Mouse (Mus musculus) B cell, adult 2 months (primary cell): ENCODE data around the gene Casp14.
"Not testable (repeated sequence)": the region's sequence is repeated elsewhere in the genome, so short reads cannot be mapped to it uniquely, and the experiment has no call there.

Experiments used
- DNase-seq, 2 experiments: peaks; one replicate each; pipeline ENCODE4 v3.0.0; 2022

Casp14 gene

GRCm38 (mm10) chr10:78718056-78718455, at the start of gene Casp14:
Casp14 (minus strand) TSS chr10:78718294.
- no peak for DNase-seq

DNA sequence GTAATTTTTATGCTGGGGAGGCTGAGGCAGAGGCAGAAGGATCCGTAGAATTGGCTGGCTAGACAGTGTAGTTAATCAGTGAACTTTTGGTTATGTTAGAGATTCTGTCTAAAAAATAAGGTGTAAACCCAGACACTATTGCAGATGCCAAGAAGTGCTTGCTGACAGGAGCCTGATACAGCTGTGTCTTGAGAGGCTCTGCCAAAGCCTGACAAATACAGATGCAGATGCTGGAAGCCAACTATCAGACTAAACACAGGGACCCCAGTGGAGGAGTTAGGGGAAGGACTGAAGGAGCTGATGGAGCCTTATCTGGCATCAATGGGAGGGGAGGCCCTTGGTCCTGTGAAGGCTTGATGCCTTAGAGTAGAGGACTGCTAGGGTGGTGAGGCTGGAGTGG, 47.5 kb upstream of the Casp14 start:
- no peak for DNase-seq

DNA sequence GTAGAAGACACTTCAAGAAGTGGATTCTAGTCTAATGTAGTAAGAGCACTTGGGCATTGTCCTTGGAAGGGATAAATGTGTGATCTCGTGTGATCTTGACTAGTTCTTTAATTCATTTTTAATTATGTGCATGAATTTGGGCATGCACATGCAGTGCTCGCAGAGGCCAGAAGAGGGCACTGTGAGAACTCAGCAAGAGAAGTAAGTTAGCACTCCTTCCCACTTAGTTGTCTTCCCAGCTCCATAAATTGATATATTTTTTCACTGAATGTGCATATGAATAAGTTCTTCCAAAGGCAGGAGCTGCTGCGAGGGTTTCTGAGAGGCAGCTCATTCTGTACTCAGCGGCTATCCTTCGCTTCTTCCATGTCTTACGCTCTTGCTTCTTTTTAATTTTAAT, 37.9 kb upstream of the Casp14 start:
- DNase-seq: peak; percentile 54 to 57

DNA sequence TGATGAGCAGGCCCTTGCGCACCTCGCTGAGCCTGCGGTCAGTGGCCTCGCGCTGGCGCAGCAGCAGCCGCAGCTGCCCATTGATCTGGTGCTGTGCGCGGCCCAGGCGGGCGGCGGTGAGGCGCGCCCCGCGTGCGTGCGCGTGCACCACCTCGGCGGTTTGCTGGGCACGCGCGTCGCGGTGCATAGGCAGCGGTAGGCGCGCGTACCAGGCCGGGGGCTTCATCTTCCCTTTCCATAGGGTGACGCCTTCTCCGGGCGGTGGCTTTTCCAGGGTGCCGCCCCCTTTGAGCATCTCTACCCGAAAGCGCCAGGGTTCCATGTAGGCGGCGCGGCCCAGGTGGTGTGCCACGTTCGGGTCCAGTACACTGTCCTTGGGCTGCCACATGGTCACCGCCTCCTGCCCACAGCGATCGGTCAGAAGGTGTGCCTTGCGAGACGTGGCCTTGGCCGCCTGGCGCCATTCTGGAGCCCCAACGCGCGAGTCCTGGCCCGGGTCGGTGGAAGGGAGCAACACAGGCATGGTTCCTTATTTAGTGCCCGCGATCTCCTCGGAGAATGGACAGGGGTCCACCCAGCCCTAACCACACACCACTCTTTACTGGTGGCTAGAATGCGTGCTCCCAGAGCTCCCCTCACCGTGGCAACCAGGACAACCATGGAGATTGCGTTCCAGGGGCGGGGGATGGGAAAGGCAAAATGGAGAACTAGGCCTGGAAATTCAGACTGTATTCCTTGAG, 34.5 kb upstream of the Casp14 start, which contains the start of gene Ccdc105:
Gene Ccdc105, minus strand, starts transcription at position 614 of the 740 bp plus-strand sequence.
- DNase-seq: no peak

- no peak for DNase-seq
These were observed 30.9 kb upstream of the Casp14 start for GRCm38 (mm10) chr10:78748946-78749345.

GRCm38 (mm10) chr10:78748161-78748560, 30.1 kb upstream of the Casp14 start:
- DNase-seq: no peak

- no peak for DNase-seq
These were observed 29.1 kb upstream of the Casp14 start for GRCm38 (mm10) chr10:78747035-78747721.

GRCm38 (mm10) chr10:78745453-78746232, 27.5 kb upstream of the Casp14 start:
- no peak for DNase-seq

GRCm38 (mm10) chr10:78743721-78744120, 25.6 kb upstream of the Casp14 start:
- DNase-seq: no peak

GRCm38 (mm10) chr10:78739821-78740220, 21.7 kb upstream of the Casp14 start:
- no peak for DNase-seq

DNA sequence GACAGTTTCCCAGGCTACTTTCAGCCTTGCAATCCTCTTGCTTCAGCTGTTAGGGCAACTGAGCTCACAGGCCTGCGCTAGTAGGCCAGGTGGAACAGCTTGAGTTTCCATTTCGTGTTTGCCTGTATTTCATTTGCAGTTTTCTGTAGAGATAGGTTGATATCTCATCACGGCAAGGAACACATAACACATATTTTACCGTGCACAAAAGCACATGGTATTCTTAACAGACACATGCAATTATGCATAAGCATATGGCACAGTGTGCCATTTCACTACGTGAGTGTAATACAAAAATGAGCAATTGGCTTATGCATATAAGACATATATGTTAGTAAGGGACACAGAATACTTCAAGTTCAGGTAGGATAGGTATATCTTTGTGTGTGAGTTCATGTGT, 9.8 kb upstream of the Casp14 start:
- no peak for DNase-seq

GRCm38 (mm10) chr10:78727035-78727434, 8.9 kb upstream of the Casp14 start:
- DNase-seq: no peak

DNA sequence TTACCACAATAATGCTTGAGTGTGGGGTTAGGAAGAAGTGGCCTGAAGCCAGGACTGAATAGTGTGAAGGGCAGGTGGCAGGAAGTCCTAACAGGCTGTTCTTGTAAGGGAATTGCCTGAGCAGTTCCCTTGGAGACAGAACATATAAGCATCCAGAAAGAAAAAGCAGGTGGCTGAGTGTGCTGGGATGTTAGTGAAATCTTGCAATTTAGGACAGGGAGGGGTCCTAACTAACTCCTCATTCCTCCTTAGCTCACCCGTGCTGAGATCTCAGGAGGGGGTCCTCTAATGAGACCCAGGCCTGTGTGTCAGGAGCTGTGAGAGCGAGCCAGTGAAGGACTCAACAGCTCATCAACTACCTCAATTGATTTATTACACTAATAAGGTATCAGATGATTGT, 5.3 kb upstream of the Casp14 start:
- DNase-seq: no peak

GRCm38 (mm10) chr10:78722654-78723053, 4.6 kb upstream of the Casp14 start:
- no peak for DNase-seq

DNA sequence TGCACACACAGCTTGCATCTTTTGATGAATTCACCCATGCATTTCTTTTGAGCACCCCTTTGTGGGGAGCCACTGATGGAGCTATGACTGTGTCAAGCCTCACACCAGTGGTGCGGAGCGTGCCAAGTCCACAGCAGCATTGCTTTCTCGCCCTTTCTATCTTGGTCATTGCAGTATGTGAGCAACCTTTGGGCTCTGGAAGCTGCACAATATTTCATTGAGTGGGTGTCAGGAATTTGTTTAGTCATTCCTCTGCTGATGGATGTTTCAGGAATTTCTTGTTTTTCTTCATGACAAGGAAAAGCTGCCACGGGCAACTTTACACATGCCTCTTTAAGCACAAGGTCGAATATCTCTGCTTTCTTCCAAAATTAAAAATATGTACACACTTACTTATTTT, 3.9 kb upstream of the Casp14 start:
- no peak for DNase-seq

- DNase-seq: no peak
These were observed 1.9 kb downstream of the Casp14 start for GRCm38 (mm10) chr10:78716231-78716630.

DNA sequence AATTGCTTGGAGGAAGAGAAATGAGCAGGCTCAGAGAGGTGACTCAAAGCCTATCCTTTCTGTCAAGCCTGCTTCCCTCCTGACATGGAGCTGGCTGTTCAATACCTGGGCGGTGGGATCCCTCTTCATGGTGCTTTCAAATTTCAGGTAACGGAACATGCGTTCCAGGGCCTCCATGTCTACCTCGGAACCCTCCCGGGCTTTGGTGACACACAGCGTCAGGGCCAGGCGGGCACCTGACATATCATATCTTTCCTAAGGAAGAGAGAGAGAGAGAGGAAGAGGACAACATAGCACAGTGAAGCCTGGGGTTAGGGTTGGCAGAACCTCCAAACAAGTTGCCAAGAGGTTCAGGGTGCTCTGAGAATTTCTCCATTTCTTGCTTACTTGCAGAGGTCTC, 2.9 kb downstream of the Casp14 start:
- DNase-seq: no peak

- no peak for DNase-seq
These were observed 4.0 kb downstream of the Casp14 start for GRCm38 (mm10) chr10:78714129-78714528.

GRCm38 (mm10) chr10:78710706-78711105, 7.4 kb downstream of the Casp14 start:
- no peak for DNase-seq

- DNase-seq: no peak
These were observed 17.2 kb downstream of the Casp14 start for GRCm38 (mm10) chr10:78700881-78701280.

DNA sequence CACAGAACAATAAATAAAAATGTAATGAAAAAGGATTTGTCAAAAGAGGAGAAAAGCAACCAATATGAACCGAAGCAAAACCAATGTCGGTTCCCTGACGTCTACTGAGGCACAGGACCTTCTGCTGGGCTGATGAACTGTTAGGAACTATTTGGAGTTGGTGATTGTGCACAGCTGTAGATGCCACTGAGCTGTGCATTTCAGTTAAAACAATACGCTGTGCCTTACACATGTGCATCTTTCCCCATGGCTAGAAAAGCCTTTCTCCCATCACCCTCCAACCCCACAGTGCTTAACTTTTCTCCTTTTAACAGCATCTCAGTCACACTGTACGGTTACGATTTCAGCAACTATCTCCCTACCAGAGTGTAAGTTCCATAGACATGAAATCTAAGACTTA, 28.1 kb downstream of the Casp14 start:
- DNase-seq: no peak

GRCm38 (mm10) chr10:78686995-78687577, 31.0 kb downstream of the Casp14 start:
- no peak for DNase-seq

GRCm38 (mm10) chr10:78670121-78670520, 48.0 kb downstream of the Casp14 start:
- DNase-seq: not testable (repeated sequence)
